Mouse (Mus musculus) lung, embryonic 16.5 days (tissue): ENCODE measurements around the gene Trove2. TPM values are rescaled to one million over a fixed set of nuclear protein-coding genes. Genes with fewer than 3 reads are reported as not detected.
"Not testable (repeated sequence)": the region's sequence is repeated elsewhere in the genome, so short reads cannot be mapped to it uniquely, and the experiment has no call there.

Experiments
- ATAC-seq: fragments of 200-750 bp; cut with Nextera tagmentation; 2 replicates; pipeline ENCODE4 v1.8.0; 2017; ENCODE audit warnings: low read depth, mild to moderate bottlenecking, moderate library complexity
- H3K27ac ChIP-seq: fragments of 300-500 bp; sonication (generic); 2 replicates; pipeline ENCODE4 v1.5.1; 2014; ENCODE audit warnings: mild to moderate bottlenecking, control low read depth, low read length
- H3K27me3 ChIP-seq: fragments of 300-500 bp; sonication (generic); 2 replicates; pipeline ENCODE4 v1.6.1; 2014; ENCODE audit warnings: low read depth, low read length, mixed read lengths; ENCODE audit not compliant: control insufficient read depth, insufficient read depth
- H3K36me3 ChIP-seq: fragments of 300-500 bp; sonication (generic); 2 replicates; pipeline ENCODE4 v1.6.1; 2014; ENCODE audit warnings: low read length; ENCODE audit not compliant: control insufficient read depth, insufficient read depth
- H3K4me1 ChIP-seq: fragments of 300-500 bp; sonication (generic); replicated peaks from 2 replicates; pipeline ENCODE4 v1.6.1; 2014; ENCODE audit warnings: low read length, mixed read lengths; ENCODE audit not compliant: control insufficient read depth, insufficient read depth
- H3K4me2 ChIP-seq: fragments of 300-500 bp; sonication (generic); 2 replicates; pipeline ENCODE4 v1.6.1; 2014; ENCODE audit warnings: low read depth, low read length, control low read depth
- H3K4me3 ChIP-seq: fragments of 300-500 bp; sonication (generic); 2 replicates; pipeline ENCODE4 v1.5.1; 2014; ENCODE audit warnings: mild to moderate bottlenecking, low read length, control low read depth
- H3K9ac ChIP-seq: fragments of 300-500 bp; sonication (generic); 2 replicates; pipeline ENCODE4 v1.6.1; 2014; ENCODE audit warnings: low read length, control low read depth
- H3K9me3 ChIP-seq: fragments of 300-500 bp; sonication (generic); 2 replicates; pipeline ENCODE4 v1.6.1; 2016; ENCODE audit warnings: low read length; ENCODE audit not compliant: control insufficient read depth
- WGBS: fragments of 180-500 bp; shearing (Covaris S2); extraction: QIAGEN DNeasy Blood & Tissue Kit; methylation state at CpG from one replicate; pipeline ENCODE4 v1.1.7; 2014; 5-methylcytosine and 5-hydroxymethylcytosine counted together
- polyA plus RNA-seq: library from polyadenylated mRNA; unstranded; fragments of >200 nt; fragmentation: Nextera tagmentation; extraction: Ambion mirVana; gene quantifications from 2 replicates; pipeline ENCODE4 v1.2.1, GENCODE M21; 2015

Gene Trove2
- polyA plus RNA-seq, 1 experiment from 2014 or later, result 20.3 TPM

- H3K27ac ChIP-seq, H3K4me3 ChIP-seq, H3K27me3 ChIP-seq, H3K36me3 ChIP-seq, ATAC-seq, H3K4me2 ChIP-seq, H3K9me3 ChIP-seq, H3K9ac ChIP-seq, H3K4me1 ChIP-seq: not testable (repeated sequence)
- no CpG with 5 or more reads among the region's 2 CpGs for WGBS
Measured at GRCm38 (mm10) chr1:143716038-143716437, 60.8 kb downstream of the Trove2 start, which contains the start of gene Glrx2. TSS of gene Glrx2 (plus strand) at chr1:143716338.

DNA sequence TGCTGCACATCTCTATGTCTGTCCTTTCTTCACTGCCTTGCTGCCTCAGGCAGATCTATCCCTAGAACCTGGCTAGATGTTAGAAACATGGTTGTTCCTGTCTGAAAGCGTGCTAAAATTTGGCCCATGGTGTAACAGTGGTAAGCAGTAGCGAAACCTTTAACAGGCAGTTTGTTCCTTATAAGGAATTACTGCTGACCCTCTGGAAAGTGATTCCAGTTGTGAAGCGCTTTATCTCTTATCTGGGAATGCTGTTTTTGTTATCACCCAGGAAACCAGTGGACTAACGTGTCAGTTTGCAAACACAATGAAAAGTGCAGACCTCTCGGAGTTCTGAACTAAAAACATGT lies 66.3 kb downstream of the Trove2 start:
- Histone ChIP-seq H3K27ac (no peak overlapping the region), H3K9ac (no peak overlapping the region), H3K9me3 (no peaks in the 10 kb centered on the region), H3K27me3 (no peaks in the 10 kb centered on the region), H3K36me3 (no peaks in the 10 kb centered on the region), H3K4me1 (no peaks in the 10 kb centered on the region), H3K4me3 (no peak overlapping the region), H3K4me2 (no peak overlapping the region)
- 44% methylated on average over 5 of the region's 5 CpGs for WGBS
- no peak for ATAC-seq

DNA sequence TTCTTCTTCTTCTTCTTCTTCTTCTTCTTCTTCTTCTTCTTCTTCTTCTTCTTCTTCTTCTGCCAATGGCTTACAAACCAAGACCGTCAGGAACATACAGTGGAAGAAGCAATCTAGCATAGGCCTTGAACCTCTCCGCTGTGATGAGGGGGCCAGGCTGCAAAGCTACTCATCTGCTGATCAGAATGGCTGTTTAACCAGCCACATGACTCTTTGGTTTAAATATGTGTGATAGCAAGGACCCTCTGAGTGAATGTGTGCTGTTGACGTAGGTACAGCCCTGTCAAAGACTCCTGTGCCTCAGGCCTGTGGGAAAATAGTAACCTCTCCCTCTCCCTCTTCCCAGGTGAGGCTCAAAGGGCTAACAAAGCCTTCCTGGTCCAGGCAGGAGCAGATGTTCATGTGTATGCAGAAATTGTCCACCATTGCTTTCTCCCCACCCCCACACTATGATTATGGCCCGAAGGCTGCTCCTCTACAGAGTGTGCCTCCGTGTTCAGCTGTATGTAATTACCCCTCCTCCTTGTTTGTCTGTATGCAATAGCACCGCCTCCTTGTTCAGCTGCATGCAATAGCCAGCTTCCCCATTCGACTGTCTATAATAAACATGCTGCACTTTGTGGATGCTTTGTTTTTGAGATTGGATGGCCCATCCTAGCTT lies 66.8 kb downstream of the Trove2 start:
- Histone ChIP-seq H3K9ac (no peak overlapping the region), H3K27ac (no peak overlapping the region), H3K36me3 (no peaks in the 10 kb centered on the region), H3K4me2 (no peak overlapping the region), H3K4me3 (no peak overlapping the region), H3K27me3 (no peaks in the 10 kb centered on the region), H3K4me1 (no peaks in the 10 kb centered on the region), H3K9me3 (no peaks in the 10 kb centered on the region)
- ATAC-seq, result no peak
- 66% methylated on average over 7 of the region's 7 CpGs for WGBS

DNA sequence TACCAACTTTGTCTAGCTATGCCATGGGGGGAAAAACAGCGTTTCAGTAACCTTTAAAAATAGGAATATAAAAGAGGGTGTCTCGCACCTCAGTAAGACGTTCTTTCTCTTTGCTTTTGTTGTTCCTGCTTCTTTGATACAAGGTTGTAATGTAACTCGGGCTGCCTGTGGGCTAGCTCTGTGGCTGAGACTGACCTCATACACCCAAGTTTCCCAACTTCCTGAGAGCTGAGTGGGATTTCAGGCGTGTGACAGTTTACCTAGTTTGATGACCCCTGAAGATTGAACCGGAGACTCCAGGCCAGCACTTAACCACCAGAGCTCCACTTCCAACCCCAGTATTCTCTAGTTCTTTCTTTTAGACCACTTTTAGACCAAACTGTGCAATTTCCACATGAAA lies 68.5 kb downstream of the Trove2 start:
- WGBS, result 60% methylated on average over 6 of the region's 6 CpGs
- ATAC-seq, result no peak

GRCm38 (mm10) chr1:143707006-143707405 lies 69.9 kb downstream of the Trove2 start:
- H3K4me3 ChIP-seq, result no peak overlapping the region
- no peak overlapping the region for H3K4me2 ChIP-seq
- H3K9me3 ChIP-seq, result no peaks in the 10 kb centered on the region
- no peaks in the 10 kb centered on the region for H3K36me3 ChIP-seq
- no peak overlapping the region for H3K9ac ChIP-seq
- H3K27ac ChIP-seq, result no peak overlapping the region
- ATAC-seq, result no peak
- H3K27me3 ChIP-seq, result no peaks in the 10 kb centered on the region
- WGBS, result 59% methylated on average over 4 of the region's 4 CpGs
- H3K4me1 ChIP-seq, result 0 out of 2 replicates have a peak, but pooled peaks cover 3% of the 10 kb centered on the region

More for the DNA sequence above, 68.5 kb downstream of the Trove2 start:
- Histone ChIP-seq H3K27ac (no peak overlapping the region), H3K4me3 (no peak overlapping the region), H3K9me3 (no peaks in the 10 kb centered on the region), H3K4me1 (0 out of 2 replicates have a peak, but pooled peaks cover 2% of the 10 kb centered on the region), H3K4me2 (no peak overlapping the region), H3K9ac (no peak overlapping the region), H3K27me3 (no peaks in the 10 kb centered on the region), H3K36me3 (no peaks in the 10 kb centered on the region)

DNA sequence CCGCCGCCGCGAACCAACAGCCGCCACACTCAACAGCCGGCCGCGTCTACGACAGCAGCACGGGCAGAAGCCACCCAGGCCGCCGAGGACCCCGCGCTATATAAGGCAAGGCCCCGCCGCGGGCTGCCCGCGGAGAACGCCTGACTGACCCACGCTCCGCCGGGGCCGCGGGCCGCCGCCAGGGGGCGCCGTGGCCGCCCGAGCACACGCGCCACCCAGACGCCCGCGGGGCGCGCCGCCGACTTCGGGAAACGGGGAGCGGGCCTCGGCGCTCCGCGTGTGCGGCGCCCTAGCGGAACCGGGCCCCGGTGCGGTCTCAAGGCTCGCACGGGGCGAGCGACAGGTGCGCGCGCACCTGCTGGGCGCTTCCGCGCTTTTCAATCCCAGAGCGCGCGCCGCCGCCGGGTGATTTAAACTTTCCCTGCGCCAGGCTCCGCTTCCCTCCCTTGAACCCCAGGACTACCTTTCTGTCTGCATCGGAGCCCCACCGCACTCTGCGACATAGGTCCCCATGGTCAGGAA lies 74.1 kb downstream of the Trove2 start, which contains the start of gene Cdc73:
Cdc73 (minus strand) TSS at position 153 of the 522 bp plus-strand sequence.
- peak within 1 kb of the TSS; percentile 73 for H3K4me2 ChIP-seq
- peak; percentile 100 for ATAC-seq
- peaks cover 3% of the 10 kb centered on the region; the same call in 1 of the 2 replicates for H3K36me3 ChIP-seq
- H3K9me3 ChIP-seq, result no peaks in the 10 kb centered on the region
- H3K27me3 ChIP-seq, result no peaks in the 10 kb centered on the region
- H3K9ac ChIP-seq, result peak within 1 kb of the TSS; percentile 95
- H3K4me3 ChIP-seq, result peak within 1 kb of the TSS; percentile 86
- peak within 1 kb of the TSS; percentile 88 for H3K27ac ChIP-seq
- H3K4me1 ChIP-seq, result peaks cover 12% of the 10 kb centered on the region
- under 1% methylated on average over 35 of the region's 74 CpGs for WGBS

GRCm38 (mm10) chr1:143702141-143702740 lies 74.6 kb downstream of the Trove2 start:
- Histone ChIP-seq H3K9ac (peak overlapping the region; percentile 95), H3K27me3 (no peaks in the 10 kb centered on the region), H3K27ac (peak overlapping the region; percentile 88), H3K36me3 (peaks cover 3% of the 10 kb centered on the region; the same call in 1 of the 2 replicates), H3K4me2 (peak overlapping the region; percentile 71), H3K9me3 (no peaks in the 10 kb centered on the region), H3K4me1 (peaks cover 12% of the 10 kb centered on the region), H3K4me3 (peak overlapping the region; percentile 86)
- under 1% methylated on average over 34 of the region's 48 CpGs for WGBS
- ATAC-seq, result peak; percentile 71

DNA sequence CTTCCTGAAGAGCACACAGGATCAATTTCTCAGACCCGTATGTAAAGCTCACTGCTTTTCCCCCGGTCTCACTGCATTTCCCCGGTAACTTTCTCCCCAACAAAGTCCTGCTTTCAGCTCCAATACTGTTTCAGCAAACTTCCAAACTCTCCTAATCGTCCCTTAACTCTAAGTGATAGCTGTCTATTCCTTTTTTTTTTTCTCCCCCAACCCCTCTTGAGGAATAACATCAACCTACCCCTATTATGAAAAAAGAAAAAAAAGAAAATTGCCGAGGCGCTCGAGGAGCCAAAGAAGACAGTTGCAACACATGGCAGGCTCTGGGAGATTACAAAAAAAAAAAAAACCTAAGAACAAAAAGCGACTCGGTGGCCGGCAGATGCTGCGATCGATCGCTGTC lies 75.1 kb downstream of the Trove2 start:
- Histone ChIP-seq H3K36me3 (peaks cover 6% of the 10 kb centered on the region; the same call in 1 of the 2 replicates), H3K4me3 (peak overlapping the region; percentile 86), H3K4me1 (peaks cover 12% of the 10 kb centered on the region), H3K27ac (peak overlapping the region; percentile 88), H3K9ac (peak overlapping the region; percentile 95), H3K9me3 (no peaks in the 10 kb centered on the region), H3K4me2 (peak overlapping the region; percentile 71), H3K27me3 (no peaks in the 10 kb centered on the region)
- WGBS, result 0% methylated on average over 13 of the region's 13 CpGs
- ATAC-seq, result no peak
